9 mouse cellular contexts compared by ENCODE assay signal in the genomic region with DNA sequence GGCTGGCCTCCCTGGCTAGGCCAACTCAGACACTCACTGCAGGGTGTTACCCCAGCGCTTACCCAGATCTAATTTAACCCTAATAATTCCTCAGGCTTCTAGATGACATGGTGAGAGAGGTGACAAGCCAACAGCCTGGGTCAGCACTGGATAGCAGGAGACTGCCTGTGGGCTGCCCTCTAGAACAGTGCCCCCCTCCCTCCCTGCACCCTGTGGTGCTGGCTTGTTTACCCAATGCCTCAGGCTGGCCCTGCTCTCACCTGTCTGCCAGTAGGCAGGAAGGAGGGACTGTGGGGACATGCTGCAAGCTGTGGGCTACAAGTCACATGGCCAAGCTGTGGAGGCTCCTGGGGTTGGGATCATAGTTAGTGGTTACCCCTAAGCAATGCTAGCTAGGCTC. TPM values are rescaled to one million over a fixed set of nuclear protein-coding genes. Genes with fewer than 3 reads are reported as not detected.
DNase-seq lines count a peak whose midpoint lies in the region; ATAC-seq and TF ChIP-seq lines count a peak whose summit lies in the region.
"Had no signal": no experiment of that assay in that cellular context is flagged by ENCODE, and none has a peak within 500 bp of the region (broad histone marks: within the 10 kb centered on the region; RNA-seq: fewer than 3 reads in every experiment).

No protein-coding gene starts in this region.

- H3ac ChIP-seq in C2C12 (ENCODE audit: control insufficient read depth, insufficient read length, low read depth): no peak overlapping the region

- H3K27ac ChIP-seq in gastrocnemius, adult 2 months: peak overlapping the region; percentile 100
- no peak overlapping the region for H3K27ac ChIP-seq in embryonic facial prominence, embryonic 14.5 days (replicated peaks; ENCODE audit: low read depth, low read length)
- H3K27ac ChIP-seq in liver, embryonic 12.5 days: peak overlapping the region; percentile 96
- H3K27ac ChIP-seq in thymus, adult 2 months (ENCODE audit: control insufficient read depth, insufficient read depth, low read length): no peak overlapping the region

- H3K27me3 ChIP-seq in C2C12 (ENCODE audit: control insufficient read depth, insufficient read depth, insufficient read length): no peaks in the 10 kb centered on the region
- H3K27me3 ChIP-seq in embryonic facial prominence, embryonic 14.5 days (replicated peaks; ENCODE audit: control insufficient read depth, insufficient read depth, low read length): no peaks in the 10 kb centered on the region
- H3K27me3 ChIP-seq in liver, embryonic 12.5 days (replicated peaks): no peaks in the 10 kb centered on the region
- no peaks in the 10 kb centered on the region for H3K27me3 ChIP-seq in thymus, adult 2 months (ENCODE audit: control insufficient read depth, insufficient read depth, low read length)

- H3K4me1 ChIP-seq in embryonic facial prominence, embryonic 14.5 days (ENCODE audit: control insufficient read depth, insufficient read depth, low read length): peaks cover 20% of the 10 kb centered on the region
- peaks cover 77% of the 10 kb centered on the region for H3K4me1 ChIP-seq in liver, embryonic 12.5 days
- H3K4me1 ChIP-seq in thymus, adult 2 months (replicated peaks; ENCODE audit: control insufficient read depth, insufficient read depth, low read length): peaks cover 21% of the 10 kb centered on the region

- peak; percentile 72 for DNase-seq in gastrocnemius, adult 2 months
- no peak for DNase-seq in gastrocnemius, adult 8-10 months (ENCODE audit: low spot score in 2 of 2)
- DNase-seq in embryonic facial prominence, embryonic 14.5 days (ENCODE audit: low spot score): no peak
- DNase-seq in thymus, adult 2 months: no peak
- DNase-seq in kidney, postnatal 25 days: no peak
- DNase-seq in urinary bladder, postnatal 36 days (ENCODE audit: low spot score in 2 of 2): no peak
- DNase-seq: B cell, adult 2 months had no signal

- H3K4me2 ChIP-seq in embryonic facial prominence, embryonic 14.5 days (ENCODE audit: low read depth, low read length): peak overlapping the region; percentile 94; the same call in 1 of the 2 replicates
- peak overlapping the region; percentile 91 for H3K4me2 ChIP-seq in liver, embryonic 12.5 days

- intact Hi-C loops in gastrocnemius, adult 2 months (cut with DNase I): no loop called here

- H3K79me3 ChIP-seq in C2C12 (ENCODE audit: low read depth): peaks cover 52% of the 10 kb centered on the region

- H3K4me3 ChIP-seq in gastrocnemius, adult 2 months: peak overlapping the region; percentile 92
- H3K4me3 ChIP-seq in C2C12 (ENCODE audit: insufficient read depth, poor library complexity, severe bottlenecking): no peak overlapping the region
- no peak overlapping the region for H3K4me3 ChIP-seq in embryonic facial prominence, embryonic 14.5 days (ENCODE audit: low read depth, low read length)
- H3K4me3 ChIP-seq in liver, embryonic 12.5 days: peak overlapping the region; percentile 89
- no peak overlapping the region for H3K4me3 ChIP-seq in thymus, adult 2 months (ENCODE audit: control insufficient read depth, insufficient read depth, low read length)

- H3K79me2 ChIP-seq in C2C12 (ENCODE audit: control insufficient read depth, insufficient read depth): peaks cover 58% of the 10 kb centered on the region

- no peak for TF ChIP-seq POLR2A in thymus, adult 2 months (IDR thresholded peaks at IDR 0.05; ENCODE audit: control insufficient read depth, extremely low read depth, insufficient read depth, low read length, poor library complexity)

- H3K9me3 ChIP-seq in embryonic facial prominence, embryonic 14.5 days (ENCODE audit: control insufficient read depth, low read length): no peaks in the 10 kb centered on the region
- no peaks in the 10 kb centered on the region for H3K9me3 ChIP-seq in liver, embryonic 12.5 days (replicated peaks)

- no peak overlapping the region for H3K9ac ChIP-seq in embryonic facial prominence, embryonic 14.5 days (ENCODE audit: low read depth, low read length)
- H3K9ac ChIP-seq in liver, embryonic 12.5 days: peak overlapping the region; percentile 98

- TF ChIP-seq CTCF in gastrocnemius, adult 2 months (IDR thresholded peaks at IDR 0.05): no peak
- no peak for TF ChIP-seq CTCF in C2C12 (IDR thresholded peaks at IDR 0.05; ENCODE audit: control insufficient read depth, insufficient read depth, insufficient read length)
- no peak for TF ChIP-seq CTCF in thymus, adult 2 months (IDR thresholded peaks at IDR 0.05; ENCODE audit: borderline replicate concordance, control insufficient read depth, extremely low read depth, insufficient read depth, low read length, poor library complexity)

- ATAC-seq in embryonic facial prominence, embryonic 14.5 days (ENCODE audit: low read depth): no peak
- no peak for ATAC-seq in liver, embryonic 12.5 days

- WGBS in embryonic facial prominence, embryonic 14.5 days: 80% methylated on average over 1 of the region's 1 CpGs
- 58% methylated on average over 1 of the region's 1 CpGs for WGBS in liver, embryonic 12.5 days (ENCODE audit: insufficient replicate concordance)
- 88% methylated on average over 1 of the region's 1 CpGs for WGBS in thymus, adult 2 months

- peaks cover 52% of the 10 kb centered on the region for H3K36me3 ChIP-seq in C2C12 (ENCODE audit: control insufficient read depth, insufficient read depth)
- H3K36me3 ChIP-seq in embryonic facial prominence, embryonic 14.5 days (ENCODE audit: control insufficient read depth, insufficient read depth, low read length): peaks cover 47% of the 10 kb centered on the region
- peaks cover 61% of the 10 kb centered on the region for H3K36me3 ChIP-seq in liver, embryonic 12.5 days
- H3K36me3 ChIP-seq in thymus, adult 2 months (ENCODE audit: control insufficient read depth, insufficient read depth, low read length): peaks cover 13% of the 10 kb centered on the region; the same call in 1 of the 2 replicates

TF ChIP-seq in C2C12, 6 proteins besides CTCF, POLR2A, EP300 and RAD21:
- TF ChIP-seq CEBPB (IDR thresholded peaks at IDR 0.05; ENCODE audit: low read depth) (no peak), MYOD1 (IDR thresholded peaks at IDR 0.05; ENCODE audit: control insufficient read depth, insufficient read length, low read depth) (no peak), USF1 (IDR thresholded peaks at IDR 0.05; ENCODE audit: low read depth) (peak; percentile 18), MYOG (IDR thresholded peaks at IDR 0.05; ENCODE audit: control insufficient read depth, extremely low read depth, insufficient read length) (no peak)

RNA-seq across cellular contexts. Expression of a gene that starts 2.9 kb away (rescaled TPM):
- 100 to 1,000 TPM; 650 to 652 TPM for total RNA-seq in gastrocnemius, adult 2 months (2021)
- total RNA-seq in gastrocnemius, adult 8-10 months (2022): 100 to 1,000 TPM; 524 to 920 (median 651) TPM
- 749 TPM for polyA plus RNA-seq in C2C12 (2012; fragmentation: generic; extraction: Trizol)
- 846 and 847 TPM in 2 replicates for polyA plus RNA-seq in embryonic facial prominence, embryonic 14.5 days (2014; fragmentation: Nextera tagmentation; extraction: Ambion mirVana)
- polyA plus RNA-seq in liver, embryonic 12.5 days (2016; fragmentation: Nextera tagmentation; extraction: Ambion mirVana): 1,008 and 1,045 TPM in 2 replicates
- 345 and 396 TPM in 2 replicates for polyA plus RNA-seq in thymus, adult 2 months (2012; rRNA removed)

RNA-seq across cellular contexts. Expression of a gene that starts 9.3 kb away (rescaled TPM):
- total RNA-seq in gastrocnemius, adult 2 months (2021): under 1 TPM; 0.47 to 0.84 TPM
- under 1 TPM; 0.39 to 0.86 (median 0.73) TPM for total RNA-seq in gastrocnemius, adult 8-10 months (2022)
- 0.34 TPM for polyA plus RNA-seq in C2C12 (2012; fragmentation: generic; extraction: Trizol)
- polyA plus RNA-seq in embryonic facial prominence, embryonic 14.5 days (2014; fragmentation: Nextera tagmentation; extraction: Ambion mirVana): 0.15 and 0.20 TPM in 2 replicates
- 0.11 TPM in 1 of 2 replicates, not detected in the other for polyA plus RNA-seq in liver, embryonic 12.5 days (2016; fragmentation: Nextera tagmentation; extraction: Ambion mirVana)
- polyA plus RNA-seq in thymus, adult 2 months (2012; rRNA removed): 3.1 and 4.7 TPM in 2 replicates

RNA-seq across cellular contexts. Expression of a gene that starts 18.3 kb away (rescaled TPM):
- 1 to 10 TPM; 7.2 to 9.8 TPM for total RNA-seq in gastrocnemius, adult 2 months (2021)
- 10 to 100 TPM in 3 of 4 experiments, 1 to 10 TPM in 1; 9.9 to 15.9 (median 10.2) TPM for total RNA-seq in gastrocnemius, adult 8-10 months (2022)
- polyA plus RNA-seq in C2C12 (2012; fragmentation: generic; extraction: Trizol): 0.51 TPM
- polyA plus RNA-seq in embryonic facial prominence, embryonic 14.5 days (2014; fragmentation: Nextera tagmentation; extraction: Ambion mirVana): 0.31 and 0.51 TPM in 2 replicates
- polyA plus RNA-seq in liver, embryonic 12.5 days (2016; fragmentation: Nextera tagmentation; extraction: Ambion mirVana): 0.26 and 0.41 TPM in 2 replicates
- polyA plus RNA-seq in thymus, adult 2 months (2012; rRNA removed): 0.57 and 1.2 TPM in 2 replicates

RNA-seq across cellular contexts. Expression of a gene that starts 25.2 kb away (rescaled TPM):
- 100 to 1,000 TPM; 366 to 415 TPM for total RNA-seq in gastrocnemius, adult 2 months (2021)
- 100 to 1,000 TPM; 381 to 451 (median 390) TPM for total RNA-seq in gastrocnemius, adult 8-10 months (2022)
- polyA plus RNA-seq in C2C12 (2012; fragmentation: generic; extraction: Trizol): 235 TPM
- polyA plus RNA-seq in embryonic facial prominence, embryonic 14.5 days (2014; fragmentation: Nextera tagmentation; extraction: Ambion mirVana): 106 TPM in 2 replicates
- polyA plus RNA-seq in liver, embryonic 12.5 days (2016; fragmentation: Nextera tagmentation; extraction: Ambion mirVana): 188 and 196 TPM in 2 replicates
- polyA plus RNA-seq in thymus, adult 2 months (2012; rRNA removed): 309 and 321 TPM in 2 replicates

RNA-seq across cellular contexts. Expression of a gene that starts 38.0 kb away (rescaled TPM):
- total RNA-seq in gastrocnemius, adult 2 months (2021): 10 to 100 TPM; 18.4 to 19.2 TPM
- total RNA-seq in gastrocnemius, adult 8-10 months (2022): 10 to 100 TPM; 17.6 to 21.1 (median 20.1) TPM
- polyA plus RNA-seq in C2C12 (2012; fragmentation: generic; extraction: Trizol): 80.7 TPM
- 58.7 and 65.3 TPM in 2 replicates for polyA plus RNA-seq in embryonic facial prominence, embryonic 14.5 days (2014; fragmentation: Nextera tagmentation; extraction: Ambion mirVana)
- polyA plus RNA-seq in liver, embryonic 12.5 days (2016; fragmentation: Nextera tagmentation; extraction: Ambion mirVana): 30.4 and 34.2 TPM in 2 replicates
- polyA plus RNA-seq in thymus, adult 2 months (2012; rRNA removed): 92.1 and 92.3 TPM in 2 replicates

Comparison
In these comparisons a context has a peak if more than half of its experiments do, and no peak if none do; other contexts are left out.
1. H3K27ac ChIP-seq: peak in gastrocnemius, adult 2 months (single experiment) and liver, embryonic 12.5 days (single experiment); none in embryonic facial prominence, embryonic 14.5 days (single experiment) and thymus, adult 2 months (single experiment).
2. H3K4me3 ChIP-seq: peak in gastrocnemius, adult 2 months (single experiment) and liver, embryonic 12.5 days (single experiment); none in C2C12 (single experiment), embryonic facial prominence, embryonic 14.5 days (single experiment) and thymus, adult 2 months (single experiment).